Mouse (Mus musculus) heart, embryonic 13.5 days (tissue): ENCODE results near the gene Plekhg5. TPM values are rescaled to one million over a fixed set of nuclear protein-coding genes. Genes with fewer than 3 reads are reported as not detected.
A peak's percentile ranks its signal among the peaks of the same experiment; 100 is the strongest.

Experiments used
- ATAC-seq: fragments of 200-750 bp; cut with Nextera tagmentation; 2 replicates; pipeline ENCODE4 v1.8.0; 2017; ENCODE audit warnings: moderate TSS enrichment; ENCODE audit not compliant: insufficient number of reproducible peaks, low FRiP score, low TSS enrichment; ENCODE audit errors: extremely low read depth
- H3K27ac ChIP-seq: fragments of 300-500 bp; sonication (generic); replicated peaks from 2 replicates; pipeline ENCODE4 v1.5.1; 2015; ENCODE audit warnings: moderate library complexity, mild to moderate bottlenecking, inconsistent platforms
- H3K27me3 ChIP-seq: fragments of 300-500 bp; sonication (generic); replicated peaks from 2 replicates; pipeline ENCODE4 v1.6.1; 2015; ENCODE audit warnings: mild to moderate bottlenecking, inconsistent platforms
- H3K36me3 ChIP-seq: fragments of 300-500 bp; sonication (generic); 2 replicates; pipeline ENCODE4 v1.6.1; 2015; ENCODE audit warnings: mild to moderate bottlenecking, inconsistent platforms
- H3K4me1 ChIP-seq: fragments of 300-500 bp; sonication (generic); 2 replicates; pipeline ENCODE4 v1.6.1; 2015; ENCODE audit warnings: inconsistent platforms
- H3K4me2 ChIP-seq: fragments of 300-500 bp; sonication (generic); 2 replicates; pipeline ENCODE4 v1.6.1; 2015; ENCODE audit warnings: inconsistent platforms, mild to moderate bottlenecking, moderate library complexity
- H3K4me3 ChIP-seq: fragments of 300-500 bp; sonication (generic); 2 replicates; pipeline ENCODE4 v1.5.1; 2015; ENCODE audit warnings: moderate library complexity, mild to moderate bottlenecking, inconsistent platforms
- H3K9ac ChIP-seq: fragments of 300-500 bp; sonication (generic); 2 replicates; pipeline ENCODE4 v1.6.1; 2015; ENCODE audit warnings: inconsistent platforms, mild to moderate bottlenecking, moderate library complexity
- H3K9me3 ChIP-seq: fragments of 300-500 bp; sonication (generic); 2 replicates; pipeline ENCODE4 v1.6.1; 2016; ENCODE audit warnings: inconsistent platforms
- WGBS: fragments of 180-500 bp; shearing (Covaris S2); methylation state at CpG from one replicate; pipeline ENCODE4 v1.1.7; 2015; ENCODE audit warnings: mixed read lengths; 5-methylcytosine and 5-hydroxymethylcytosine counted together
- polyA plus RNA-seq: library from polyadenylated mRNA; unstranded; fragments of >200 nt; fragmentation: Nextera tagmentation; extraction: Ambion mirVana; gene quantifications from 2 replicates; pipeline ENCODE4 v1.2.1, GENCODE M21; 2015

Gene Plekhg5
- polyA plus RNA-seq, 1 experiment from 2014 or later = 12.7 TPM

DNA sequence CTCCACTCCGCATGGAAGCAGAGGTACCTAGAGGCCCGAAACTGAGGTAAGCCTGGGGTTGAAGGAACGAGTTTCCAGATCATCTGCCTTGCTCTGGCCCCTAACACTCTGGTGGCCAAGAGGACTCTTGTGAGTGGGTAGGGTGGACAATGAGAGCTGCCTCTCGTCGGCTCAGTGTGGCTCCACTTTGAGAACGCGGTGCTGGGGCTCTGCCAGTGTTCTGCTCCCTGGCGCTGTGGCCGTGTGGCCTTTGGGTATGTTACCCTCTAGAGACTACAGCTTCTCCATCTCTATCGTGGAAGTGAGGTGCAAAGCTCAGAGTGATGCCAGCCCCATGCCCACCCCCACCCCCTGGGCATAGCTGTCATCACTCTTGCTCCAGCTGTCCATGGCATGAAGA lies 357 bp downstream of the Plekhg5 start:
- no peak overlapping the region for H3K27ac ChIP-seq
- ATAC-seq = no peak

DNA sequence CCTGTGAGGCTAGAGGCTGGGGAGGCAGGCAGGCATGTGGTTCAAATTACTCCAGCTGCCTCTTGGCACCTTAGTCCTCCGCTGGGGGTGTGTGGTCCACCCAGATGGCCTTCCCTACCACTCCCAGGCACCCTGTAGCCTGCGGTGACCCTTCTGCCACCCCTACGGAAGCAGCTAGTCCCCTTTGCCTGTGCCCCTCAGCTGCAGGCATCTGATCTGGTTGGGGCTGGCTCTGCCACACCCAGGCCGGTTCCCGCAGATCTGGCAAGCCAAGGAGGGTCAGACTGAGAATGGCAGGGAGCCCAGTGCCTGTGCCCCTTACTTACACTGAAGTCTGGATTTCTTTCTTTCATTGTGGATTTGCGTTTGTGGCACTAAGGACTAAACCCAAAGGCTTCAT lies 1.4 kb downstream of the Plekhg5 start:
- Histone ChIP-seq H3K9ac (no peak overlapping the region), H3K27ac (0 out of 2 replicates have a peak overlapping the region, but pooled peaks have one; percentile 5), H3K4me2 (no peak overlapping the region), H3K27me3 (no peaks in the 10 kb centered on the region), H3K4me3 (no peak overlapping the region), H3K4me1 (peaks cover 15% of the 10 kb centered on the region), H3K9me3 (no peaks in the 10 kb centered on the region), H3K36me3 (no peaks in the 10 kb centered on the region)
- 77% methylated on average over 6 of the region's 6 CpGs for WGBS
- no peak for ATAC-seq

More for the DNA sequence above, 357 bp downstream of the Plekhg5 start:
- H3K27me3 ChIP-seq = no peaks in the 10 kb centered on the region
- no peak overlapping the region for H3K4me2 ChIP-seq
- peaks cover 15% of the 10 kb centered on the region for H3K4me1 ChIP-seq
- WGBS = 64% methylated on average over 10 of the region's 10 CpGs
- H3K4me3 ChIP-seq = no peak overlapping the region
- H3K9me3 ChIP-seq = no peaks in the 10 kb centered on the region
- peak overlapping the region; percentile 28; the same call in 1 of the 2 replicates for H3K9ac ChIP-seq
- no peaks in the 10 kb centered on the region for H3K36me3 ChIP-seq

DNA sequence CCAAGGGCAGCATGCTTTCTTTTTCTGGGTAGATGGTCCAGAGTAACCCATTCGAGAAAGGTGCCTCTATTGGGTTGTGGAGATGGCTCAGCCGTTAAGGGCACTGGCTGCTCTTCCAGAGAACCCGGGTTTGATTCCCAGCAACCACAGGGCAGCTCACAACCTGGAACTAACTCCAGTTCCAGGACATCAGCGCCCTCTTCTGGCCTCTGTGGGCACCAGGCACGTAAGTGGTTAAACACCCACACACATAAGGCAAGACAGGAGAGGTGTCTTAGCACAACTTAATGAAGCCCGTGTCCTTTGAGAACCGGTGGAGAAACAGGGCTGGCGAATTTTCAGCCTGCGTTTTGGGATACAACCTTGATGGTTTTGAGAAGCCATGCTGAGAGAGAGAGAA lies 2.2 kb downstream of the Plekhg5 start:
- Histone ChIP-seq H3K27ac (no peak overlapping the region), H3K27me3 (no peaks in the 10 kb centered on the region), H3K4me3 (no peak overlapping the region), H3K9me3 (no peaks in the 10 kb centered on the region), H3K4me1 (peaks cover 15% of the 10 kb centered on the region), H3K9ac (no peak overlapping the region), H3K4me2 (no peak overlapping the region), H3K36me3 (no peaks in the 10 kb centered on the region)
- 75% methylated on average over 9 of the region's 9 CpGs for WGBS
- no peak for ATAC-seq

DNA sequence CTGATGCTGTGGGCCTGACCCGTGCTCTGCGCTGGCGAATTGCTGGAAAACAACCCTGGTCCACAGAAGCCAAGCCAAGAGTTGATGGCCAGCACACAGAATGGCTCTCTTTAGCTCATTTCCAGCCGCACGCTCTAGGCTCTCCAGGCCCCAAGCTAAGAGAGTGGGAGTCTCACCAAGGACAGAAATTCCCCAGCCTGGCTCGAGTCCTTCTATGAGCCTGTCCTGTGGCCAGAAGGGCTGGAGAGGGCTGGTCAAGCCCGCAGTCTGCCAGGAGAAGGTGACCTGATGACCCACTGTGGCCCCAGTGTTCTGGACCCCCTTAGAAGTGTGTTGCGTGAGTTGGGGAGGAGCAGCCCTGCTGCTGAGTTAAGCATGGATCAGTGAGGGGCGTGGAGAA lies 4.9 kb downstream of the Plekhg5 start:
- Histone ChIP-seq H3K9me3 (no peaks in the 10 kb centered on the region), H3K4me2 (no peak overlapping the region), H3K4me1 (peaks cover 7% of the 10 kb centered on the region), H3K27ac (no peak overlapping the region), H3K36me3 (no peaks in the 10 kb centered on the region), H3K4me3 (no peak overlapping the region), H3K9ac (no peak overlapping the region), H3K27me3 (no peaks in the 10 kb centered on the region)
- 80% methylated on average over 9 of the region's 9 CpGs for WGBS
- no peak for ATAC-seq

DNA sequence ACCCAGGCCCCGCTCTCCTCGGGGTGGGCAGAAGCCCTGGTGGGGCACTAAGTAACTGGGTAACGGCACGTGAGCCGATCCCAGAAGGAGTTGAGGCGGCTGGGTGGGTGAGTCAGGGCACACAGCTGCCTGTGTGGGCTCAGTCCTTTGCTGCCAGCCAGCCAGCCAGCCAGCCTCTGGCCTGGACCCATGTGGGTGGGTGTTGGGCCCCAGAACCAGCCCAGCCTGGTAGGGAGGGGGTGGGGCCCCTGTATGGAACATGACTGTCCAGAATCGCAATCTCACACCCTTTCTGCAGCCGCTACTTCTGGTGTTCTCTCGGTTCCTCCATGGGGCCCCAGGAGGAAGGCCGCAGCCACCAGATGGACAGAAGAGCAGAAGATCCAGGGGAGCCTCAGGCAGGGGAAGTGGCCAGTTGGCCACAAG lies 5.8 kb downstream of the Plekhg5 start:
- Histone ChIP-seq H3K9ac (no peak overlapping the region), H3K36me3 (no peaks in the 10 kb centered on the region), H3K27ac (no peak overlapping the region), H3K4me1 (no peaks in the 10 kb centered on the region), H3K4me3 (no peak overlapping the region), H3K4me2 (no peak overlapping the region), H3K9me3 (no peaks in the 10 kb centered on the region), H3K27me3 (no peaks in the 10 kb centered on the region)
- WGBS = 87% methylated on average over 10 of the region's 10 CpGs
- no peak for ATAC-seq

DNA sequence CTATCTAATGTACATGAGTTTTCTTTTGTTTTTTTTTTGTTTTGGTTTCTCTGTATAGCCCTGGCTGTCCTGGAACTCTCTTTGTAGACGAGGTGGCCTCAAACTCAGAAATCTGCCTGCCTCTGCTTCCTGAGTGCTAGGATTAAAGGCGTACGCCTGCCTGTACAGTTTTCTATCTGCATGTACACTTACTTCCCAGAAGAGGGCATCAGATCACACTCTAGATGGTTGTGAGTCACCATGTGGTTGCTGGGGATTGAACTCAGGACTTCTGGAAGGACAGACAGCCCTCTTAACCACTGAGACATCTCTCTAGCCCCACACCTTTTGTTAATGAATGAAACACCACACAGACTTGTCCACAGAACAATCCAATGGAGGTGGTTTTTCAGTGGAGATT lies 7.0 kb downstream of the Plekhg5 start:
- Histone ChIP-seq H3K9ac (no peak overlapping the region), H3K36me3 (no peaks in the 10 kb centered on the region), H3K4me2 (no peak overlapping the region), H3K4me3 (no peak overlapping the region), H3K9me3 (no peaks in the 10 kb centered on the region), H3K27ac (no peak overlapping the region), H3K4me1 (no peaks in the 10 kb centered on the region), H3K27me3 (0 out of 2 replicates have a peak, but pooled peaks cover 3% of the 10 kb centered on the region)
- ATAC-seq = no peak
- 84% methylated on average over 3 of the region's 3 CpGs for WGBS

DNA sequence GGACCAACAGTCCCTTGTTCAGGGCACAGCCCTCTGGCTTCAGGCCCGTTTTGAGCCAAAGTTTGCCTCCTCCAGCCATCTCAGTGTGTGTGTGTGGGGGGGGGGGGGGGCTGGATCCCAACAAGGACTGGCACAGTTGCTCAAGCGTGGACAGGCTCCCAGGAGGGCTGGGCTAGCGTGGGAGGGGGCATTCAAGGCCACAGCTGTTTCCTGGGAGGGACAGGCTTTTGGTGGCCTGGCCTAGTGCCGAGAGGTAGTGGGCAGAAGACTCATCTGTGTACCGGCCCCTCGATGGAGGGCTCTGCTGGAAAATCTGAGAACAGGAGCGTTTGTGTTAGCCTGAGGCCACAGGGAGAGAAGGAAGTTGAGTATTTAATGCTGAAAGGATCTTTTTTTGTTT lies 7.6 kb downstream of the Plekhg5 start:
- Histone ChIP-seq H3K9ac (no peak overlapping the region), H3K27me3 (peaks cover 4% of the 10 kb centered on the region; the same call in 1 of the 2 replicates), H3K4me3 (no peak overlapping the region), H3K4me2 (no peak overlapping the region), H3K36me3 (no peaks in the 10 kb centered on the region), H3K4me1 (no peaks in the 10 kb centered on the region), H3K9me3 (no peaks in the 10 kb centered on the region), H3K27ac (no peak overlapping the region)
- 55% methylated on average over 7 of the region's 7 CpGs for WGBS
- ATAC-seq = no peak

DNA sequence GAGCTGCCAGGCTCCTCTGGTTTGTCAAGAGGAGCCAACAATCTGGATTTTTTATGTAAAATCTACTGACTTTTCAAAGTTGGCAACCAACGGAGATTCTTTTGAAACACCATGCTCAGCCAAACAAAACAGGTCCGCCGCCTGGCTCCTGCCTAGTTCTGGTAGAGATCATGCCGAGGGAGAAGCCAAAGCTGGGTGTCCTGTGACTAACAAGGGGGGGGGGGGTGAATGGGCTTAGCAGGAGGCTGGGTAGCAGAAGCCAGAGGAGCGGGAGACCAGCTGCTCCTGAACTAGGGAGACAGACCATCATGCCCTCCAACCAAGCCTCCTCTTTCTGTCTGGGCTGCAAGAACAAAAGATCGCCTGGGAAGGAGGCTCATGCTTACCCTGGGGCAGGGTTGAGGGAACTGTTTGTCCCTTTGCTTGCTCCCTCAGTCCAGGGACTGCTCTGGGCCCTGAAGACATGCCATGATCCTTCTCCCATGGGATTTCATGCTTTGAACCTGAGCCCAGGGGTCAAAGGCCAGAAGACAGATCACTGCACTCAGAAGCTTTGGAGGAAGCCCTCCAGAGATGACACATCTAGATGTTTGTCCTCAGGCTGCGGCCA lies 11.4 kb downstream of the Plekhg5 start:
- H3K9ac ChIP-seq = no peak overlapping the region
- peaks cover 14% of the 10 kb centered on the region; the same call in 1 of the 2 replicates for H3K27me3 ChIP-seq
- H3K9me3 ChIP-seq = 0 out of 2 replicates have a peak, but pooled peaks cover 3% of the 10 kb centered on the region
- WGBS = 67% methylated on average over 7 of the region's 7 CpGs
- no peak for ATAC-seq
- no peak overlapping the region for H3K27ac ChIP-seq
- H3K36me3 ChIP-seq = no peaks in the 10 kb centered on the region
- H3K4me3 ChIP-seq = no peak overlapping the region
- H3K4me1 ChIP-seq = peaks cover 18% of the 10 kb centered on the region
- no peak overlapping the region for H3K4me2 ChIP-seq

DNA sequence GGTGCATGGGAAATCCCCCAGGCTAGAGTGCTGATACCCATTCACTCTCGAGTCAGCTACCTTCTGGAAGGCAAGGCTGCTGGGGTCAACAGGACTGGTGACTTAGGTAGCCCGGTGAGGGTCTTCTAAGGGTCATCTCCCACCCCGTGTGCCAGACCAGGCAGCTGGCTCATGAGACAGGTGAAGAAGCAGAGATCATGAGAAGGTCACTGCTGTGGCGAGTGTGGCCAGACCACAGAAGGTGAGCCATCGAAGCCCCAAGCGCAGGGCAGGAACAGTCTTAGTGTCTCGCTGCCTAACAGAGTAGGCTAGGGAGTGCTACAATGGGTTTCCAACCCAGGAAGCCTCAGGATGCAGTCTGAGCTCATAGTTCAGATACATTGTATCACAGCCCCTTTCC lies 12.3 kb downstream of the Plekhg5 start:
- H3K9me3 ChIP-seq = 0 out of 2 replicates have a peak, but pooled peaks cover 3% of the 10 kb centered on the region
- H3K36me3 ChIP-seq = peaks cover under 1% of the 10 kb centered on the region; the same call in 1 of the 2 replicates
- H3K27me3 ChIP-seq = peaks cover 14% of the 10 kb centered on the region; the same call in 1 of the 2 replicates
- peaks cover 24% of the 10 kb centered on the region for H3K4me1 ChIP-seq
- H3K27ac ChIP-seq = no peak overlapping the region
- no peak overlapping the region for H3K4me3 ChIP-seq
- 75% methylated on average over 7 of the region's 7 CpGs for WGBS
- no peak for ATAC-seq
- no peak overlapping the region for H3K9ac ChIP-seq
- no peak overlapping the region for H3K4me2 ChIP-seq

DNA sequence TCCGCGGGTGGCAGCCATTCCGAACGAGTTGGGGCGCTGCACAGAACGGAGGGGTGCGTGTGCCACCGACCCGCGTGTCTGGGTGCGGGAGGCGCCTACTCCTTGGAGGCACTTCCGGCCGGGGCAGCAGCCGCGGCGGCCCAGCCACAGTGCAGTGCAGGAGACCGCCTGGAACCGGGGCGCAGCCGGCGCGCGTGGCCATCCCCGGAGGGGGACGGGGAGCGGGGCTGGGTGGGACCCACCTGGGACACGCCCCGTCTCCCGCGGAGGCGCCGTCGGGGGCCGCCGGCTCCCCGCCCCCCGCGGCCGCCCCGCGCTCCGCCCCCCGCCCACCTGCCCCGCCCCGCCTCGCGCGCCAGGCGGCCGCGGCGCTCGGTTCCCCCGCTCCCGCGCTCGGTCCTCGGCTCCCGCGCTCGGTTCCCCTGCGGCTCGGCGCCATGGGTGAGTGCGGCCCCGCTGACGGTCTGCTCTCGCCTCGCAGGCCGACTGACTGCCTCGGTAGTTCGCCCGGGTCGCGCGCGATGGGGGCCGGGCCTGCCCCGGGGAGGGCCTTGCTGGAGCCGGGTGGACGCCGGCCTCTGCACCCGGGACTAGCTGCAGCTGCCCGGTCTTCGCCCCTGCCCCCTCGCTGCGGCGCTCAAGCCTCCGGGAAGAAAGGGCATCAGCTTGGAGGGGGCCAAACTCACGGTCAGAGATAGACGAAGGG lies 14.4 kb downstream of the Plekhg5 start:
- Histone ChIP-seq H3K27ac (peak overlapping the region; percentile 61; the same call in 1 of the 2 replicates), H3K4me1 (peaks cover 32% of the 10 kb centered on the region), H3K4me3 (peak overlapping the region; percentile 87), H3K4me2 (peak overlapping the region; percentile 91), H3K36me3 (peaks cover 3% of the 10 kb centered on the region; the same call in 1 of the 2 replicates), H3K9ac (peak overlapping the region; percentile 92), H3K27me3 (peaks cover 14% of the 10 kb centered on the region; the same call in 1 of the 2 replicates), H3K9me3 (0 out of 2 replicates have a peak, but pooled peaks cover 3% of the 10 kb centered on the region)
- under 1% methylated on average over 48 of the region's 92 CpGs for WGBS
- peak; percentile 79 for ATAC-seq

DNA sequence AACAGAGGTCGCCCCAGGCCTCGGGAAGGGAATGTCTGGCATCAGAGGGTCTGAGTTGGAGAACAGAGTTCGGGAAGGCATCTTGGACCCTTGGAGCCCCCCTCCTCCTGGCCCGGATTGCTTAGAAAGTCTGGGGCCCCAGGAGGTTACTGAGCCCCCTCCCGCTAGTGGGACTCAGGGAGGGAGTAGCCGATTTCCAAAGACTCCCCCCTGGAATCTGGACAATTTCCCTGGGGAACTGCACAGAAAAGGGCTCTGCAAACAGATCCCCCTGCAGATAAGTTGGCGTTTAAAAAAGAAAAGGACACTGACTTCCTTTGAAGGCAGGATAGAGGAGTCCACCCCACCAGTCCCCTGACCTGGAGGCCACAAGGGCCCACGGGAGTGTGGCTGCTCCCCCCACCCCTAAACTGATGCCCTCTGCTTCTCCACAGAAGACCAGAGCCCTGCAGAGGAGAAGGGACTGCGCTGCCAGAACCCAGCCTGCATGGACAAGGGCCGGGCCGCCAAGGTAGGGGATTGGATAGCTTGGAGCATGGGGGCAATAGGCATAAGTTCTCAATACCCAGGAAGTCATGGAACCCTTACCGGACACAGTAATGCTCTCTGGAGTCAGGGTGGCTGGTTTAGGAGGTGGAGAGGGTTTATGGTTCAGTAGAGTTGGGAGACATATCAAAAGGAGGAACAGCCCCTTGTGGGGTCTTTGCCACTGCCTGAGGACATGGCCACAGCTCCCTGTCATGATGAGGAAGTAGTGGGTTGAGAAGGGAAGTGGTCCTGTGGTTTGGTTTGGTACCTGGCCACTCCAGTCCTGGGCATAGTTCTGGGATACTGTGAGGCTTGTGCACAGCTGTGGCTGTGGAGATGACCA lies 15.1 kb downstream of the Plekhg5 start:
- peaks cover 36% of the 10 kb centered on the region for H3K4me1 ChIP-seq
- H3K36me3 ChIP-seq = peaks cover 3% of the 10 kb centered on the region; the same call in 1 of the 2 replicates
- peak overlapping the region; percentile 87 for H3K4me3 ChIP-seq
- peaks cover 14% of the 10 kb centered on the region; the same call in 1 of the 2 replicates for H3K27me3 ChIP-seq
- H3K4me2 ChIP-seq = peak overlapping the region; percentile 91
- H3K27ac ChIP-seq = peak overlapping the region; percentile 61; the same call in 1 of the 2 replicates
- 0 out of 2 replicates have a peak, but pooled peaks cover 3% of the 10 kb centered on the region for H3K9me3 ChIP-seq
- no peak for ATAC-seq
- peak overlapping the region; percentile 92 for H3K9ac ChIP-seq
- 7% methylated on average over 12 of the region's 12 CpGs for WGBS
